Mouse (Mus musculus) Muller cell, postnatal 12 days (primary cell): ENCODE data around the gene Rab3gap2.
A peak's percentile ranks its signal among the peaks of the same experiment; 100 is the strongest.

Experiments
- DNase-seq: peaks from one replicate; pipeline ENCODE4 v3.0.0-alpha.2; 2015; ENCODE audit errors: inconsistent ontology term

Gene Rab3gap2

GRCm38 (mm10) chr1:185203909-185204661, at the start of gene Rab3gap2:
Rab3gap2 (plus strand) TSS chr1:185204117.
- DNase-seq: peak; percentile 100

GRCm38 (mm10) chr1:185173641-185174040, 30.3 kb upstream of the Rab3gap2 start:
- DNase-seq: no peak

- DNase-seq: no peak
Measured at GRCm38 (mm10) chr1:185177860-185178259, 26.1 kb upstream of the Rab3gap2 start.

GRCm38 (mm10) chr1:185183591-185184330, 20.2 kb upstream of the Rab3gap2 start:
- peak; percentile 26 for DNase-seq

- no peak for DNase-seq
Measured at GRCm38 (mm10) chr1:185185556-185185955, 18.4 kb upstream of the Rab3gap2 start.

- DNase-seq: peak; percentile 35
Measured at GRCm38 (mm10) chr1:185187135-185187785, 16.7 kb upstream of the Rab3gap2 start.

GRCm38 (mm10) chr1:185189901-185190300, 14.0 kb upstream of the Rab3gap2 start:
- no peak for DNase-seq

- no peak for DNase-seq
Measured at GRCm38 (mm10) chr1:185192087-185192486, 11.8 kb upstream of the Rab3gap2 start.

- DNase-seq: peak; percentile 64
Measured at GRCm38 (mm10) chr1:185193509-185193908, 10.4 kb upstream of the Rab3gap2 start.

- no peak for DNase-seq
Measured at GRCm38 (mm10) chr1:185196323-185196722, 7.6 kb upstream of the Rab3gap2 start.

GRCm38 (mm10) chr1:185200571-185201395, 3.1 kb upstream of the Rab3gap2 start:
- DNase-seq: peak; percentile 81

- no peak for DNase-seq
Measured at GRCm38 (mm10) chr1:185201994-185202393, 1.9 kb upstream of the Rab3gap2 start.

GRCm38 (mm10) chr1:185203196-185203908, 565 bp upstream of the Rab3gap2 start:
- DNase-seq: peak; percentile 91

- DNase-seq: no peak
Measured at GRCm38 (mm10) chr1:185205090-185205489, 1.2 kb downstream of the Rab3gap2 start.

- DNase-seq: no peak
Measured at GRCm38 (mm10) chr1:185207851-185208595, 4.1 kb downstream of the Rab3gap2 start.

GRCm38 (mm10) chr1:185208766-185209165, 4.8 kb downstream of the Rab3gap2 start:
- no peak for DNase-seq

GRCm38 (mm10) chr1:185209641-185210176, 5.8 kb downstream of the Rab3gap2 start:
- no peak for DNase-seq

GRCm38 (mm10) chr1:185216360-185216759, 12.4 kb downstream of the Rab3gap2 start:
- no peak for DNase-seq

GRCm38 (mm10) chr1:185216762-185217161, 12.8 kb downstream of the Rab3gap2 start:
- DNase-seq: no peak

- no peak for DNase-seq
Measured at GRCm38 (mm10) chr1:185217966-185218365, 14.0 kb downstream of the Rab3gap2 start.
